Mouse (Mus musculus): Measurements from ENCODE around the gene Gzf1. TPM values are rescaled to one million over a fixed set of nuclear protein-coding genes. Genes with fewer than 3 reads are reported as not detected.
A peak's percentile ranks its signal among the peaks of the same experiment; 100 is the strongest.

Gzf1 gene
- polyA plus RNA-seq, 1 experiment: 4.5 TPM

- WGBS: 60% methylated on average over 3 of the region's 3 CpGs
- Histone ChIP-seq H3K36me3 (ENCODE audit: control insufficient read depth, insufficient read depth, low read length) (peaks cover 32% of the 10 kb centered on the region), H3K4me1 (ENCODE audit: control insufficient read depth, insufficient read depth, insufficient read length, low read length) (peaks cover 8% of the 10 kb centered on the region), H3K4me3 (ENCODE audit: low read depth, low read length) (no peak overlapping the region), H3K27ac (ENCODE audit: insufficient read depth, low read depth, low read length) (no peak overlapping the region), H3K27me3 (ENCODE audit: control insufficient read depth, insufficient read depth, low read length) (no peaks in the 10 kb centered on the region)
- TF ChIP-seq CTCF (IDR thresholded peaks at IDR 0.05; ENCODE audit: extremely low read depth, insufficient read length, insufficient replicate concordance, low read depth, low read length) (no peak), POLR2A (IDR thresholded peaks at IDR 0.05; ENCODE audit: low read depth, low read length) (no peak)
These were observed 4.9 kb downstream of the Gzf1 start for GRCm38 (mm10) chr2:148685709-148686108.

GRCm38 (mm10) chr2:148686862-148687261 lies 6.0 kb downstream of the Gzf1 start:
- TF ChIP-seq POLR2A (IDR thresholded peaks at IDR 0.05; ENCODE audit: low read depth, low read length): no peak

GRCm38 (mm10) chr2:148687971-148688370 lies 7.1 kb downstream of the Gzf1 start:
- 69% methylated on average over 5 of the region's 5 CpGs for WGBS
- Histone ChIP-seq H3K27ac (ENCODE audit: insufficient read depth, low read depth, low read length) (peak overlapping the region; percentile 73), H3K27me3 (ENCODE audit: control insufficient read depth, insufficient read depth, low read length) (no peaks in the 10 kb centered on the region), H3K4me3 (ENCODE audit: low read depth, low read length) (no peak overlapping the region), H3K36me3 (ENCODE audit: control insufficient read depth, insufficient read depth, low read length) (peaks cover 50% of the 10 kb centered on the region), H3K4me1 (ENCODE audit: control insufficient read depth, insufficient read depth, insufficient read length, low read length) (peaks cover 2% of the 10 kb centered on the region; the same call in 1 of the 2 replicates)
- no peak for TF ChIP-seq POLR2A (IDR thresholded peaks at IDR 0.05; ENCODE audit: low read depth, low read length)
- no peak for TF ChIP-seq CTCF (IDR thresholded peaks at IDR 0.05; ENCODE audit: extremely low read depth, insufficient read length, insufficient replicate concordance, low read depth, low read length)

More at GRCm38 (mm10) chr2:148686862-148687261, 6.0 kb downstream of the Gzf1 start:
- no peak overlapping the region for H3K4me3 ChIP-seq (ENCODE audit: low read depth, low read length)
- peaks cover 6% of the 10 kb centered on the region; the same call in 1 of the 2 replicates for H3K4me1 ChIP-seq (ENCODE audit: control insufficient read depth, insufficient read depth, insufficient read length, low read length)
- no peak overlapping the region for H3K27ac ChIP-seq (ENCODE audit: insufficient read depth, low read depth, low read length)
- WGBS: 75% methylated on average over 1 of the region's 1 CpGs
- peaks cover 44% of the 10 kb centered on the region for H3K36me3 ChIP-seq (ENCODE audit: control insufficient read depth, insufficient read depth, low read length)
- H3K27me3 ChIP-seq (ENCODE audit: control insufficient read depth, insufficient read depth, low read length): no peaks in the 10 kb centered on the region

GRCm38 (mm10) chr2:148689444-148690140 lies 8.8 kb downstream of the Gzf1 start:
- WGBS: 91% methylated on average over 6 of the region's 6 CpGs
- Histone ChIP-seq H3K27ac (ENCODE audit: insufficient read depth, low read depth, low read length) (no peak overlapping the region), H3K4me1 (ENCODE audit: control insufficient read depth, insufficient read depth, insufficient read length, low read length) (peaks cover 2% of the 10 kb centered on the region; the same call in 1 of the 2 replicates), H3K4me3 (ENCODE audit: low read depth, low read length) (no peak overlapping the region), H3K36me3 (ENCODE audit: control insufficient read depth, insufficient read depth, low read length) (peaks cover 51% of the 10 kb centered on the region), H3K27me3 (ENCODE audit: control insufficient read depth, insufficient read depth, low read length) (no peaks in the 10 kb centered on the region)
- TF ChIP-seq POLR2A (IDR thresholded peaks at IDR 0.05; ENCODE audit: low read depth, low read length) (no peak), CTCF (IDR thresholded peaks at IDR 0.05; ENCODE audit: extremely low read depth, insufficient read length, insufficient replicate concordance, low read depth, low read length) (no peak)

GRCm38 (mm10) chr2:148690291-148690690 lies 9.5 kb downstream of the Gzf1 start:
- Histone ChIP-seq H3K4me1 (ENCODE audit: control insufficient read depth, insufficient read depth, insufficient read length, low read length) (peaks cover 2% of the 10 kb centered on the region; the same call in 1 of the 2 replicates), H3K27me3 (ENCODE audit: control insufficient read depth, insufficient read depth, low read length) (no peaks in the 10 kb centered on the region), H3K4me3 (ENCODE audit: low read depth, low read length) (no peak overlapping the region), H3K36me3 (ENCODE audit: control insufficient read depth, insufficient read depth, low read length) (peaks cover 47% of the 10 kb centered on the region), H3K27ac (ENCODE audit: insufficient read depth, low read depth, low read length) (no peak overlapping the region)
- WGBS: 91% methylated on average over 3 of the region's 3 CpGs
- no peak for TF ChIP-seq CTCF (IDR thresholded peaks at IDR 0.05; ENCODE audit: extremely low read depth, insufficient read length, insufficient replicate concordance, low read depth, low read length)

- Histone ChIP-seq H3K4me1 (ENCODE audit: control insufficient read depth, insufficient read depth, insufficient read length, low read length) (peaks cover 2% of the 10 kb centered on the region; the same call in 1 of the 2 replicates), H3K4me3 (ENCODE audit: low read depth, low read length) (no peak overlapping the region), H3K27me3 (ENCODE audit: control insufficient read depth, insufficient read depth, low read length) (no peaks in the 10 kb centered on the region), H3K27ac (ENCODE audit: insufficient read depth, low read depth, low read length) (no peak overlapping the region), H3K36me3 (ENCODE audit: control insufficient read depth, insufficient read depth, low read length) (peaks cover 47% of the 10 kb centered on the region)
- TF ChIP-seq POLR2A (IDR thresholded peaks at IDR 0.05; ENCODE audit: low read depth, low read length): no peak
- no peak for TF ChIP-seq CTCF (IDR thresholded peaks at IDR 0.05; ENCODE audit: extremely low read depth, insufficient read length, insufficient replicate concordance, low read depth, low read length)
- 96% methylated on average over 5 of the region's 5 CpGs for WGBS
These were observed 10.0 kb downstream of the Gzf1 start for GRCm38 (mm10) chr2:148690781-148691180.

GRCm38 (mm10) chr2:148698571-148698970 lies 17.7 kb downstream of the Gzf1 start:
- H3K27ac ChIP-seq (ENCODE audit: insufficient read depth, low read depth, low read length): no peak overlapping the region
- no peaks in the 10 kb centered on the region for H3K4me1 ChIP-seq (ENCODE audit: control insufficient read depth, insufficient read depth, insufficient read length, low read length)
- no peak for TF ChIP-seq POLR2A (IDR thresholded peaks at IDR 0.05; ENCODE audit: low read depth, low read length)
- TF ChIP-seq CTCF (IDR thresholded peaks at IDR 0.05; ENCODE audit: extremely low read depth, insufficient read length, insufficient replicate concordance, low read depth, low read length): no peak
- H3K4me3 ChIP-seq (ENCODE audit: low read depth, low read length): no peak overlapping the region
- H3K36me3 ChIP-seq (ENCODE audit: control insufficient read depth, insufficient read depth, low read length): peaks cover 9% of the 10 kb centered on the region
- WGBS: 77% methylated on average over 5 of the region's 5 CpGs
- H3K27me3 ChIP-seq (ENCODE audit: control insufficient read depth, insufficient read depth, low read length): no peaks in the 10 kb centered on the region

Data from small intestine, adult 2 months (tissue).